Mouse (Mus musculus) brain, embryonic 14.5 days (tissue): Measurements from ENCODE around the gene Pmel.

Source experiments
- CTCF ChIP-seq: fragments of 200-500 bp; IDR thresholded peaks from 2 replicates; pipeline ENCODE4 v1.5.1; 2012; ENCODE audit warnings: inconsistent platforms, mild to moderate bottlenecking, moderate library complexity, borderline replicate concordance; ENCODE audit not compliant: insufficient read depth, insufficient read length; ENCODE audit errors: extremely low read depth
- POLR2A ChIP-seq: fragments of 200-500 bp; IDR thresholded peaks from 2 replicates; pipeline ENCODE4 v1.6.1; 2012; ENCODE audit warnings: mild to moderate bottlenecking, inconsistent platforms, borderline replicate concordance; ENCODE audit not compliant: poor library complexity, insufficient read depth, insufficient read length, severe bottlenecking; ENCODE audit errors: extremely low read depth

DNA sequence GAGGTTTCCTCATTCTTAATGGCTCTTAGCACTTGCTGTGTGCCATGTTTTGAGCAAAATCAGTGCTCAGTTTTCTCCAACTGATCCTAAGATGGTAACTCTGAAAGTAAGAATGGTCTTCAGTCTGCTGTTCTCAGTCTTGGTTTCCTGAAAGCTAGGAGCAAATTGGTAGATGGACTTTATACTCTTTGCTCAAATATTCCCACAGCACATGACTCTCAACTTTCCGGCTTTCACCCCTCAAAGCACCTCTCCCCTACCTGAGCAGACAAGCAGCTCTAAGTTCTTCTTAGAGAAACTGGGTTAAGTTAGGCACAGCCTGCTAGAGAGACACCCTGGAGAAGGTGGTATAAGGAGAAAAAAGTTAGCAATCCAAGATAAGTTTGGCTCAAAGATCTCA is 47.3 kb upstream of the Pmel start:
- TF ChIP-seq CTCF = no peak
- no peak for TF ChIP-seq POLR2A
